9 mouse cellular contexts compared by ENCODE assay signal in the genomic region with DNA sequence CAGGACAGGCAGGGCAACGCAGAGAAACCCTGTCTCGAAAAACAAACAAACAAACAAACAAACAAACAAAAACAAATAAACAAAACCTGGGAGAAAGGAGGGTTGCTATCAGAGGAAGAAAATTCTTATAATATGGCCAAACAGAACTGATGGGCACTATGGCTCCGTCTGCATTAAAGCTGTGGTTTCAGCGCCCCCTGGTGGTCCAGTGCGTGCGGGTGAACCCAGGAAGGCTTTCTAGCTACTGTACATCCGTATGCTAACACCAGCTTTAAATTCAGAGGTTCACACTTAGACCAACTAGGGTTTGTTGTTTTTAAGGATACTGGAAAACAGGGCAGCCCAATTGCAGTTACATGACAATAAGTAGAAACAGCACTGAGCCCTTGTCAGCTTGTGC. TPM values are rescaled to one million over a fixed set of nuclear protein-coding genes. Genes with fewer than 3 reads are reported as not detected.
DNase-seq lines count a peak whose midpoint lies in the region; ATAC-seq and TF ChIP-seq lines count a peak whose summit lies in the region.
"Had no signal": no experiment of that assay in that cellular context is flagged by ENCODE, and none has a peak within 500 bp of the region (broad histone marks: within the 10 kb centered on the region; RNA-seq: fewer than 3 reads in every experiment).

No protein-coding gene starts in this region.

- H3K27ac ChIP-seq in liver, embryonic 12.5 days: no peak overlapping the region
- no peak overlapping the region for H3K27ac ChIP-seq in neural tube, embryonic 12.5 days
- H3K27ac ChIP-seq in testis, adult 2 months (ENCODE audit: control insufficient read depth, insufficient read depth, low read depth, low read length): no peak overlapping the region
- H3K27ac ChIP-seq: embryonic facial prominence, embryonic 15.5 days had no signal

- H3K4me1 ChIP-seq in liver, embryonic 12.5 days: no peaks in the 10 kb centered on the region
- no peaks in the 10 kb centered on the region for H3K4me1 ChIP-seq in neural tube, embryonic 12.5 days
- H3K4me1 ChIP-seq in testis, adult 2 months (ENCODE audit: control insufficient read depth, insufficient read depth, low read length): no peaks in the 10 kb centered on the region
- H3K4me1 ChIP-seq: embryonic facial prominence, embryonic 15.5 days had no signal

- DNase-seq in 3T3-L1 (ENCODE audit: low read depth, low spot score) (peak; percentile 83), WW6 (ENCODE audit: low read depth, low spot score) (peak; percentile 40)
- DNase-seq in cerebellum, postnatal 25 days: peak; percentile 85 to 93
- DNase-seq in gastrocnemius, adult 8-10 months (ENCODE audit: low spot score in 2 of 2): peak; percentile 65 to 71
- DNase-seq in kidney, postnatal 10 days: peak; percentile 94

- TF ChIP-seq POLR2A in testis, adult 2 months (IDR thresholded peaks at IDR 0.05; ENCODE audit: control insufficient read depth, low read depth, low read length): no peak

- no peak overlapping the region for H3K9ac ChIP-seq in liver, embryonic 12.5 days
- no peak overlapping the region for H3K9ac ChIP-seq in neural tube, embryonic 12.5 days
- H3K9ac ChIP-seq: embryonic facial prominence, embryonic 15.5 days had no signal

- H3K9me3 ChIP-seq in liver, embryonic 12.5 days (replicated peaks): no peaks in the 10 kb centered on the region
- 0 out of 2 replicates have a peak, but pooled peaks cover 6% of the 10 kb centered on the region for H3K9me3 ChIP-seq in neural tube, embryonic 12.5 days
- H3K9me3 ChIP-seq: embryonic facial prominence, embryonic 15.5 days had no signal

- H3K4me3 ChIP-seq in liver, embryonic 12.5 days: no peak overlapping the region
- H3K4me3 ChIP-seq in neural tube, embryonic 12.5 days: no peak overlapping the region
- H3K4me3 ChIP-seq in testis, adult 2 months (ENCODE audit: control insufficient read depth, low read depth, low read length): no peak overlapping the region
- H3K4me3 ChIP-seq: embryonic facial prominence, embryonic 15.5 days had no signal

- H3K27me3 ChIP-seq in liver, embryonic 12.5 days (replicated peaks): no peaks in the 10 kb centered on the region
- H3K27me3 ChIP-seq in neural tube, embryonic 12.5 days (replicated peaks): no peaks in the 10 kb centered on the region
- no peaks in the 10 kb centered on the region for H3K27me3 ChIP-seq in testis, adult 2 months (ENCODE audit: control insufficient read depth, insufficient read depth, low read length)
- H3K27me3 ChIP-seq: embryonic facial prominence, embryonic 15.5 days had no signal

- WGBS in liver, embryonic 12.5 days (ENCODE audit: insufficient replicate concordance): 42% methylated on average over 7 of the region's 7 CpGs
- 42% methylated on average over 7 of the region's 7 CpGs for WGBS in neural tube, embryonic 12.5 days

- peak; percentile 47; the same call in 1 of the 2 replicates for ATAC-seq in liver, embryonic 12.5 days
- 0 out of 2 replicates have a peak, but pooled peaks have one; percentile 49 for ATAC-seq in neural tube, embryonic 12.5 days (ENCODE audit: low FRiP score, low read depth)

- no peak overlapping the region for H3K4me2 ChIP-seq in liver, embryonic 12.5 days
- no peak overlapping the region for H3K4me2 ChIP-seq in neural tube, embryonic 12.5 days (replicated peaks)
- H3K4me2 ChIP-seq: embryonic facial prominence, embryonic 15.5 days had no signal

- TF ChIP-seq CTCF in testis, adult 2 months (IDR thresholded peaks at IDR 0.05; ENCODE audit: control insufficient read depth, insufficient read depth, insufficient replicate concordance, low read depth, low read length): peak; percentile 79; the same call in 1 of the 2 replicates

- peaks cover 85% of the 10 kb centered on the region for H3K36me3 ChIP-seq in liver, embryonic 12.5 days
- H3K36me3 ChIP-seq in neural tube, embryonic 12.5 days: peaks cover 54% of the 10 kb centered on the region
- H3K36me3 ChIP-seq in testis, adult 2 months (ENCODE audit: control insufficient read depth, insufficient read depth, low read length): peaks cover 2% of the 10 kb centered on the region; the same call in 1 of the 2 replicates

RNA-seq across cellular contexts. Expression of a gene that starts 12.2 kb away (rescaled TPM):
- 10 to 100 TPM; 46.6 to 55.8 (median 49.7) TPM for total RNA-seq in gastrocnemius, adult 8-10 months (2022)
- polyA plus RNA-seq in liver, embryonic 12.5 days (2016; fragmentation: Nextera tagmentation; extraction: Ambion mirVana): 51.0 and 59.5 TPM in 2 replicates
- polyA plus RNA-seq in neural tube, embryonic 12.5 days (2016; fragmentation: Nextera tagmentation; extraction: Ambion mirVana): 69.5 and 75.8 TPM in 2 replicates
- 49.6 and 56.3 TPM in 2 replicates for polyA plus RNA-seq in testis, adult 2 months (2012; rRNA removed)

RNA-seq across cellular contexts. Expression of a gene that starts 59.2 kb away (rescaled TPM):
- total RNA-seq in gastrocnemius, adult 8-10 months (2022): 100 to 1,000 TPM; 190 to 250 (median 197) TPM
- polyA plus RNA-seq in liver, embryonic 12.5 days (2016; fragmentation: Nextera tagmentation; extraction: Ambion mirVana): 12.0 and 12.5 TPM in 2 replicates
- polyA plus RNA-seq in neural tube, embryonic 12.5 days (2016; fragmentation: Nextera tagmentation; extraction: Ambion mirVana): 158 and 177 TPM in 2 replicates
- 5.9 and 8.6 TPM in 2 replicates for polyA plus RNA-seq in testis, adult 2 months (2012; rRNA removed)

Comparison
In these comparisons a context has a peak if more than half of its experiments do, and no peak if none do; other contexts are left out.
1. DNase-seq: peak in every context shown above with its lines; median percentile 94 in kidney, postnatal 10 days; 89 in cerebellum, postnatal 25 days; 83 in 3T3-L1; 68 in gastrocnemius, adult 8-10 months; 40 in WW6.
2. RNA of a gene that starts 59.2 kb away (polyA plus RNA-seq): 158 to 177 TPM in neural tube, embryonic 12.5 days; 12.0 to 12.5 TPM in liver, embryonic 12.5 days and 5.9 to 8.6 TPM in testis, adult 2 months; every median in the first group is over 10 times any median in the second.